Mouse (Mus musculus) MEL (cell line): ENCODE results near the gene Pid1.

ENCODE experiments used
- CHD1 ChIP-seq: IDR thresholded peaks from 2 replicates; pipeline ENCODE4 v1.6.1; 2012; ENCODE audit warnings: low read depth, mild to moderate bottlenecking, inconsistent platforms, low read length, improper control_type of control experiment
- CTCF ChIP-seq, 3 experiments: IDR thresholded peaks in 2 of 3; conservative IDR thresholded peaks in 1 of 3; 2 replicates each; pipeline ENCODE4 v1.5.1; 2011 to 2012; ENCODE audit warnings: low read length in 3 of 3, low read depth in 2 of 3, mild to moderate bottlenecking in 2 of 3, improper control_type of control experiment in 1 of 3, inconsistent platforms in 1 of 3, mixed read lengths in 1 of 3, moderate library complexity in 1 of 3; ENCODE audit not compliant: control insufficient read depth in 1 of 3, insufficient read depth in 1 of 3, poor library complexity in 1 of 3, severe bottlenecking in 1 of 3
- ETS1 ChIP-seq: IDR thresholded peaks from 2 replicates; pipeline ENCODE4 v1.6.1; 2012; ENCODE audit warnings: low read depth, mild to moderate bottlenecking, inconsistent platforms, low read length, improper control_type of control experiment, moderate library complexity
- MAFK ChIP-seq: IDR thresholded peaks from 2 replicates; pipeline ENCODE4 v1.6.1; 2011; ENCODE audit warnings: low read depth, mild to moderate bottlenecking, low read length, improper control_type of control experiment, borderline replicate concordance
- MAZ ChIP-seq: IDR thresholded peaks from 2 replicates; pipeline ENCODE4 v1.6.1; 2012; ENCODE audit warnings: low read depth, mild to moderate bottlenecking, inconsistent platforms, low read length, improper control_type of control experiment
- MEF2A ChIP-seq: IDR thresholded peaks from 2 replicates; pipeline ENCODE4 v1.6.1; 2014; ENCODE audit warnings: low read depth, mild to moderate bottlenecking, inconsistent platforms, low read length, improper control_type of control experiment; ENCODE audit not compliant: poor library complexity, insufficient replicate concordance, severe bottlenecking; ENCODE audit errors: extremely low read depth
- NELFE ChIP-seq: IDR thresholded peaks from 2 replicates; pipeline ENCODE4 v1.6.1; 2011; ENCODE audit warnings: low read depth, low read length, improper control_type of control experiment
- POLR2A ChIP-seq, 2 experiments: IDR thresholded peaks; 2 replicates each; pipeline ENCODE4 v1.6.1; 2011 to 2012; ENCODE audit warnings: low read length in 2 of 2, mild to moderate bottlenecking in 2 of 2, control low read depth in 1 of 2, improper control_type of control experiment in 1 of 2, low read depth in 1 of 2, moderate library complexity in 1 of 2; ENCODE audit not compliant: control insufficient read depth in 1 of 2, insufficient read depth in 1 of 2, poor library complexity in 1 of 2
- POLR2AphosphoS2 ChIP-seq: IDR thresholded peaks from 2 replicates; pipeline ENCODE4 v1.6.1; 2011; ENCODE audit warnings: low read length, improper control_type of control experiment

DNA sequence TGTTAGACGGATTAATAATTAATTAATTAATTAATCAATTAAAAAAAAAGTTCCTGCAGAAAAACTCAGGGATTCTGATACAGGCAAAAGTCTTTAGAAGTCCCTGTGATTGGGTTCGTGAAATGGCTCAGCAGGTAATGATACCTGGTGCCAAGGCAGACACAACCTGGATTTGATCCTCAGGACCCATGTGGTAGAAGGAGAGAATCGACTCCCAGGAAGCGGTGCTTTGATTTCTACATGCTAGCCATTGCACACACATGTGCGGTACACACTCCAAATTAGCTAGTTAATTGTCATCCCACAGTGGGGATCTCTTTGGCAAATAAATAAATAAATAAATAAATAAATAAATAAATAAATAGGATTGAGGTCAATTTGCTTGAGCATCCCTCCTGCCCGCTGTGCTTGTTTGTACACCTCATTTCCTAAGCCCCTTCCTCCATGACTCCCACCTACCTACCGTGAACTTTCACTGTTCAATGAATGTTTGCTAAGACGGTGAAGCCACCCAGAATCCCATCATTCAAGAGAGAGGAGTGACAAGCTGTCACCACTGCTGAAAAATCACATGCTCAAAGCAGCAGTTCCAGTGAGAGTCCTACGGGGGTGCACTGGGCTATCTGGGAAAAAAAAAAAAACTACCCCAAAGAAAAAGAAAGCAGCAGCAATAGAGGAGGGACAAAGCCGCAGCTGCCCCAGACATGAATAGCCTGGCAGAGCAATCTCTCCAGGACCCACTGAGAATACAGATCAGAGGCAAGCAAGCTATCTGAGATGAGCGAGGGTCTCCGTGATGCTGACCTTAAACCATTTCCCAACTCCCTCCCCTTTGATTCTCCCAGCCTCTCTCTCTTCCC, 209.0 kb downstream of the Pid1 start:
- TF ChIP-seq CTCF (IDR thresholded peaks at IDR 0.05 in 2 of 3, conservative IDR thresholded peaks at IDR 0.05 in 1 of 3; ENCODE audit: control insufficient read depth in 1 of 3, insufficient read depth in 1 of 3, low read depth in 2 of 3, low read length in 3 of 3, poor library complexity in 1 of 3, severe bottlenecking in 1 of 3) (no peak), POLR2A (IDR thresholded peaks at IDR 0.05; ENCODE audit: control insufficient read depth in 1 of 2, insufficient read depth in 1 of 2, low read depth in 1 of 2, low read length in 2 of 2, poor library complexity in 1 of 2) (no peak), POLR2AphosphoS2 (no peak), CHD1 (no peak), MEF2A (no peak), MAFK (no peak), NELFE (no peak), MAZ (no peak), ETS1 (no peak)
